Mouse (Mus musculus): ENCODE data around the gene Fam20b. TPM values are rescaled to one million over a fixed set of nuclear protein-coding genes. Genes with fewer than 3 reads are reported as not detected.

The Fam20b gene
- polyA plus RNA-seq, 1 experiment from 2014 or later = 9.3 TPM

GRCm38 (mm10) chr1:156727234-156728108 lies 8.6 kb upstream of the Fam20b start:
- Histone ChIP-seq H3K9ac (no peak overlapping the region), H3K4me1 (replicated peaks) (peaks cover 7% of the 10 kb centered on the region), H3K27ac (replicated peaks) (no peak overlapping the region), H3K9me3 (replicated peaks) (no peaks in the 10 kb centered on the region), H3K4me3 (replicated peaks) (no peak overlapping the region), H3K36me3 (replicated peaks) (no peaks in the 10 kb centered on the region), H3K27me3 (peaks cover 8% of the 10 kb centered on the region; the same call in 1 of the 2 replicates), H3K4me2 (no peak overlapping the region)
- 57% methylated on average over 14 of the region's 14 CpGs for WGBS (ENCODE audit: insufficient replicate concordance)
- no peak for ATAC-seq (ENCODE audit: insufficient read depth)

- Histone ChIP-seq H3K4me2 (peak overlapping the region; percentile 32), H3K4me1 (replicated peaks) (peaks cover 41% of the 10 kb centered on the region), H3K27me3 (peaks cover 8% of the 10 kb centered on the region; the same call in 1 of the 2 replicates), H3K36me3 (replicated peaks) (no peaks in the 10 kb centered on the region), H3K27ac (replicated peaks) (peak overlapping the region; percentile 51; the same call in 1 of the 2 replicates), H3K9ac (no peak overlapping the region), H3K4me3 (replicated peaks) (no peak overlapping the region), H3K9me3 (replicated peaks) (no peaks in the 10 kb centered on the region)
- 27% methylated on average over 6 of the region's 6 CpGs for WGBS (ENCODE audit: insufficient replicate concordance)
- ATAC-seq (ENCODE audit: insufficient read depth) = no peak
These were observed 3.2 kb upstream of the Fam20b start for GRCm38 (mm10) chr1:156722089-156722488.

- H3K4me3 ChIP-seq (replicated peaks) = no peak overlapping the region
- peak overlapping the region; percentile 82; the same call in 1 of the 2 replicates for H3K4me2 ChIP-seq
- peaks cover 56% of the 10 kb centered on the region for H3K4me1 ChIP-seq (replicated peaks)
- H3K27ac ChIP-seq (replicated peaks) = no peak overlapping the region
- no peak overlapping the region; the same call in 1 of the 2 replicates for H3K9ac ChIP-seq
- no peaks in the 10 kb centered on the region for H3K9me3 ChIP-seq (replicated peaks)
- H3K27me3 ChIP-seq = 0 out of 2 replicates have a peak, but pooled peaks cover 4% of the 10 kb centered on the region
- H3K36me3 ChIP-seq (replicated peaks) = no peaks in the 10 kb centered on the region
- ATAC-seq (ENCODE audit: insufficient read depth) = no peak
- WGBS (ENCODE audit: insufficient replicate concordance) = 77% methylated on average over 4 of the region's 4 CpGs
These were observed 1.2 kb upstream of the Fam20b start for GRCm38 (mm10) chr1:156720046-156720445.

- peaks cover 58% of the 10 kb centered on the region for H3K4me1 ChIP-seq (replicated peaks)
- peak overlapping the region; percentile 93 for H3K9ac ChIP-seq
- under 1% methylated on average over 58 of the region's 73 CpGs for WGBS (ENCODE audit: insufficient replicate concordance)
These were observed 468 bp downstream of the Fam20b start for GRCm38 (mm10) chr1:156718286-156718949.

GRCm38 (mm10) chr1:156717751-156718285 lies 1.1 kb downstream of the Fam20b start:
- peak overlapping the region; percentile 93 for H3K9ac ChIP-seq
- no peaks in the 10 kb centered on the region for H3K27me3 ChIP-seq
- H3K9me3 ChIP-seq (replicated peaks) = no peaks in the 10 kb centered on the region
- peak overlapping the region; percentile 95 for H3K4me3 ChIP-seq (replicated peaks)
- peak overlapping the region; percentile 82 for H3K4me2 ChIP-seq
- H3K4me1 ChIP-seq (replicated peaks) = peaks cover 58% of the 10 kb centered on the region
- WGBS (ENCODE audit: insufficient replicate concordance) = 22% methylated on average over 13 of the region's 13 CpGs
- ATAC-seq (ENCODE audit: insufficient read depth) = no peak
- 0 out of 2 replicates have a peak, but pooled peaks cover 3% of the 10 kb centered on the region for H3K36me3 ChIP-seq (replicated peaks)
- peak overlapping the region; percentile 89 for H3K27ac ChIP-seq (replicated peaks)

More at GRCm38 (mm10) chr1:156718286-156718949, 468 bp downstream of the Fam20b start:
- H3K27me3 ChIP-seq = no peaks in the 10 kb centered on the region
- peak; percentile 61 for ATAC-seq (ENCODE audit: insufficient read depth)
- no peaks in the 10 kb centered on the region for H3K9me3 ChIP-seq (replicated peaks)
- H3K4me3 ChIP-seq (replicated peaks) = peak overlapping the region; percentile 95
- H3K4me2 ChIP-seq = peak overlapping the region; percentile 82
- 0 out of 2 replicates have a peak, but pooled peaks cover 3% of the 10 kb centered on the region for H3K36me3 ChIP-seq (replicated peaks)
- H3K27ac ChIP-seq (replicated peaks) = peak overlapping the region; percentile 89

DNA sequence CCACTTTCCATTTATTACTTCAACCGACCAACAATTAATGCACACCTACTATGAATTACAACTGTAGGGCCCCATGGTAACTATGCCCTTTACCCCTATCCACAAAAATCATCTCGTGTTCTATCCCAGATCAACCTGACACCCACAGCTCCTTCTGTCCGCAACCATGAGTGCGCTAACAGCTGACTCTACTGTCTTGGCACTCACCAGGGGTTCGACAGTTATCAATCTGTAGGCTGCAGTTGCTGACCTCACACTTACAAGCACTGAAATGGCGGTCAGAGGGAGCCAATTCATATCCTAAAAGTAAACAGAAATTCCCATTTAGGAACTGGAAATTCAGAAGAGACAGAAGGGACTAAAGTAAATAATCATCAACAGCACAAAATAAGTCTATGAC lies 2.2 kb downstream of the Fam20b start:
- 75% methylated on average over 6 of the region's 6 CpGs for WGBS (ENCODE audit: insufficient replicate concordance)
- Histone ChIP-seq H3K9ac (no peak overlapping the region), H3K9me3 (replicated peaks) (no peaks in the 10 kb centered on the region), H3K27ac (replicated peaks) (no peak overlapping the region), H3K4me2 (no peak overlapping the region), H3K4me1 (replicated peaks) (peaks cover 48% of the 10 kb centered on the region), H3K27me3 (no peaks in the 10 kb centered on the region), H3K36me3 (replicated peaks) (0 out of 2 replicates have a peak, but pooled peaks cover 3% of the 10 kb centered on the region), H3K4me3 (replicated peaks) (no peak overlapping the region)
- no peak for ATAC-seq (ENCODE audit: insufficient read depth)

- 62% methylated on average over 10 of the region's 10 CpGs for WGBS (ENCODE audit: insufficient replicate concordance)
- H3K36me3 ChIP-seq (replicated peaks) = peaks cover 6% of the 10 kb centered on the region; the same call in 1 of the 2 replicates
- no peaks in the 10 kb centered on the region for H3K27me3 ChIP-seq
- peaks cover 27% of the 10 kb centered on the region for H3K4me1 ChIP-seq (replicated peaks)
- H3K9ac ChIP-seq = no peak overlapping the region
- no peak for ATAC-seq (ENCODE audit: insufficient read depth)
- H3K27ac ChIP-seq (replicated peaks) = no peak overlapping the region
- H3K4me3 ChIP-seq (replicated peaks) = no peak overlapping the region
- no peak overlapping the region for H3K4me2 ChIP-seq
- no peaks in the 10 kb centered on the region for H3K9me3 ChIP-seq (replicated peaks)
These were observed 8.3 kb downstream of the Fam20b start for GRCm38 (mm10) chr1:156710472-156711098.

DNA sequence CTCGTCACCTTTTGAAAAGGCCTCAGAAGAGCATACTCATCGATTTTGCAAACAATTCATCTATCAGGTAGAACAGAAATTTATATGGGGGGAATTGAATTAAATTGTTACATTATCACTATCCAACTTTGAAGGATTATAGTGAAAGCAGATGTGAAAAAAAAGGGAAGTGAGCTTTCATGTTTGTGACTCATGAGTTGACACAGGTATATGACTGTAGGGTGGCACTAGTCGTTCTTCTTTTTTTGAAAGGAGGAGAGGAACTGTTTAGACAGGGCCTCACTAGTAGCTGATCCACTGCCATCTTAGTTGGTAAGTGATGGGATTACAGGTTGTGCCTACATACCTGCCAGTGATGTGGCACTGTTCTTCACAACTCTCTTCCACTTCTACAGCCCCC lies 10.2 kb downstream of the Fam20b start:
- H3K4me1 ChIP-seq (replicated peaks) = peaks cover 22% of the 10 kb centered on the region
- H3K4me3 ChIP-seq (replicated peaks) = no peak overlapping the region
- WGBS (ENCODE audit: insufficient replicate concordance) = 57% methylated on average over 3 of the region's 3 CpGs
- ATAC-seq (ENCODE audit: insufficient read depth) = no peak
- no peak overlapping the region for H3K4me2 ChIP-seq
- no peak overlapping the region for H3K9ac ChIP-seq
- H3K27ac ChIP-seq (replicated peaks) = no peak overlapping the region
- no peaks in the 10 kb centered on the region for H3K9me3 ChIP-seq (replicated peaks)
- H3K27me3 ChIP-seq = no peaks in the 10 kb centered on the region
- H3K36me3 ChIP-seq (replicated peaks) = peaks cover 17% of the 10 kb centered on the region

DNA sequence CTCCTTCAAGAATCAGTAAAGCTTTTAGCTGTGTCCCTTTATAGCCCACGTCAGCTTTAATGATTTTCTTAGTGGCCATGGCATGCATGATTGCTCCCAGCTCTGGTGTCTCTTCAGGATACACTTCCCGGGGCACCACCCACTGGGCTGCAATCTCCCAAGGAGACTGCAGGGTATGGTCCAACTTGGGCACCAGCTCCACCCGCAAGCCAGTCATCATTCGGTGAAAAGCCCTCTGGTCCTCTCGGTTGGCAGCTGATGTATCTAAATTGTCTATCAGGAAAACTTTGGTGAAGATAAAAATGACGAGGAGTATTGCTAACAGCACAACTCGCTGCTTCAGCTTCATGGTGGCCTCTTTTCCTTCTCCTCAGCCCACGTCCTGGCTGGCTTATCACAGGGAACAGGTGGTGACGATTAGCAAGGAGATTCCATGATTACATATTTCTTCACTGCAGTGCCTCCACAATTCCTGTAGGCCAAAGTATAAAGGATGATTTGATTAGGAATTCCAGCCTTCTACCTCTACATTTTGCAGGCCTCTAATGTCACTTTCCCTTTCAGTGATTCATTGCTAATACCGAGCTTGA lies 13.1 kb downstream of the Fam20b start:
- Histone ChIP-seq H3K4me1 (replicated peaks) (peaks cover 18% of the 10 kb centered on the region), H3K27me3 (no peaks in the 10 kb centered on the region), H3K9me3 (replicated peaks) (no peaks in the 10 kb centered on the region), H3K4me3 (replicated peaks) (no peak overlapping the region), H3K4me2 (no peak overlapping the region), H3K9ac (no peak overlapping the region), H3K27ac (replicated peaks) (no peak overlapping the region), H3K36me3 (replicated peaks) (peaks cover 32% of the 10 kb centered on the region)
- ATAC-seq (ENCODE audit: insufficient read depth) = no peak
- WGBS (ENCODE audit: insufficient replicate concordance) = 52% methylated on average over 10 of the region's 10 CpGs

- Histone ChIP-seq H3K36me3 (replicated peaks) (peaks cover 48% of the 10 kb centered on the region), H3K27me3 (no peaks in the 10 kb centered on the region), H3K27ac (replicated peaks) (no peak overlapping the region), H3K9ac (no peak overlapping the region), H3K9me3 (replicated peaks) (no peaks in the 10 kb centered on the region), H3K4me3 (replicated peaks) (no peak overlapping the region), H3K4me2 (no peak overlapping the region), H3K4me1 (replicated peaks) (peaks cover 11% of the 10 kb centered on the region)
- 82% methylated on average over 4 of the region's 4 CpGs for WGBS (ENCODE audit: insufficient replicate concordance)
- ATAC-seq (ENCODE audit: insufficient read depth) = no peak
These were observed 15.4 kb downstream of the Fam20b start for GRCm38 (mm10) chr1:156703444-156703843.

Measured in liver, embryonic 15.5 days (tissue).